Mouse (Mus musculus): ENCODE measurements around the gene Naa80. TPM values are rescaled to one million over a fixed set of nuclear protein-coding genes. Genes with fewer than 3 reads are reported as not detected.

Naa80 gene
- polyA plus RNA-seq, 1 experiment from 2014 or later, result 19.3 TPM

DNA sequence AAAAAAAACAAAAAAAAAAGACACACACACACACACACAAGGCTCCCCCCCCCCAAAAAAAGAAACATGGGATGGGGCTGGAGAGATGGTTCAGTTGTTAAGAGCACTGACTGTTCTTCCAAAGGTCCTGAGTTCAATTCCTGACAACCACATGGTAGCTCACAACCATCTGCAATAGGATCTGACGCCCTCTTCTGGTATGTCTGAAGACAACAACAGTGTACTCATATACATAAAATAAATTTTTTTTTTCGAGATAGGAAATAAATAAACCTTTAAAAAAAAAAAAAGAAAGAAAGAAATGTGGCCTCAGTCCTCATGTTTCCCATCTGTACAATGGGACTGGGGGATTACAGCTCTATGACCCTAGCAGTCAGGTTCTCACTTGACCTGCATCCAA, 38.8 kb downstream of the Naa80 start:
- Histone ChIP-seq H3K36me3 (peaks cover 75% of the 10 kb centered on the region), H3K4me3 (replicated peaks) (no peak overlapping the region), H3K4me2 (no peak overlapping the region), H3K9me3 (replicated peaks) (no peaks in the 10 kb centered on the region), H3K27ac (peak overlapping the region; percentile 89; the same call in 1 of the 2 replicates), H3K4me1 (peaks cover 47% of the 10 kb centered on the region), H3K9ac (no peak overlapping the region), H3K27me3 (no peaks in the 10 kb centered on the region)
- WGBS, result 85% methylated on average over 2 of the region's 2 CpGs
- ATAC-seq (replicated peaks; ENCODE audit: low FRiP score), result no peak

DNA sequence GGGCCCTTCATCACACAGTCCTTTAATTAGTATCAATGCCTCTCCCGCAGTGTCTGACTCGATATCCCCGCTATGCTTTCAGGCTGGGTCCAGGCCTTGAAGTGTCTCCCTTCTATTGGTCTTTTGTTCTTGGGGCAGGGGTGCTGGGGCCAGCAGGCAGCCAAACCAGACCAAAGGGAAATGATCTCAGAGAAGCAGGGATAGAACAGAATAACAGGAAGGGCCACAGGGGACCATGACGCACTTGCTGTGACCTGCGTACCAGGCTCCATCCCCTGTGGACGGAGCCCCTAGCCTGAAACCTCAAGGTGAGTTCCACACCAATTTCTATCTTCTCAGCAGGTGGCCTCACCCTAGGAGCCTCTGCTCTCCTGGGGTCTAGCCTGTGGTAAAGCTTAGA, 39.4 kb downstream of the Naa80 start:
- no peak for ATAC-seq (replicated peaks; ENCODE audit: low FRiP score)
- WGBS, result 85% methylated on average over 6 of the region's 6 CpGs
- Histone ChIP-seq H3K4me2 (no peak overlapping the region), H3K36me3 (peaks cover 81% of the 10 kb centered on the region), H3K9me3 (replicated peaks) (no peaks in the 10 kb centered on the region), H3K27ac (peak overlapping the region; percentile 89), H3K4me1 (peaks cover 42% of the 10 kb centered on the region), H3K27me3 (no peaks in the 10 kb centered on the region), H3K4me3 (replicated peaks) (no peak overlapping the region), H3K9ac (no peak overlapping the region)

DNA sequence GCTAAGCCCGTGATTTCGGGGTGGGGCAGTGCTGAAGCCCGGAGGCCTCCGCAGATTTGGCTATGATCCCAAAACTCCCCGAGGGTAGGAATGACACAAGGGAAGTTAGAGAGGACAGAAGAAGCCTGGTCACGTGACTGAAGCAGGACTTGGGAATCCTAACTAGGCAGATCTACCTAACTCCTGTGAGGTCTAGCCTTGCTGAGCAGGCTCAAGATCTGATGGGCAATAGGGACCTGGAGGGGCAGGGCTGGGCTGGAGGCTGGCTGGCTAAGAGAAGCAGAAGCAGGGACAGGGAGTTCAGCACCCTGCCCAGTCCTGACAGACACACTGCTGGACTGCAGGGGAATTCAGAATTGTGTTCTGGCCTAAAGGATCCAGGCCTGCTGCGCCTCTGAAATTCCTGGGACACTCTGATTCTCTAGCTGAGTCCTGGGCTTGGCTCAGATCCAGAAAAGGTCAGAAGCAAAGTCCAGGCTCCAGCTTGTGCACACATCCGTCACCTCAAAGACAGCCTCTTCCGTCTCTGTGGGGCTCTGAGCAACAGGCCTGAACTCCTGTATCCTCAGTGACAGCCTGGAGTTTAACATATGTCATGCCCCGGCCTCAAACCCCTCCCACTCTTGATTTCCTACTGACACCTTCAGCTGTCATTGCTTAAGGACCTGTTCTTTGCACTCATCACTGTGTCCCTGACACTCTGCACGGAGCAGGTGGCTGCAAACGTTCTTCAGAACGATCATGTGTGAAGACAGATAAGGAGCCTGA, 40.3 kb downstream of the Naa80 start:
- ATAC-seq (replicated peaks; ENCODE audit: low FRiP score), result peak; percentile 71
- Histone ChIP-seq H3K36me3 (peaks cover 78% of the 10 kb centered on the region), H3K4me2 (no peak overlapping the region), H3K4me3 (replicated peaks) (no peak overlapping the region), H3K9me3 (replicated peaks) (no peaks in the 10 kb centered on the region), H3K27ac (peak overlapping the region; percentile 89), H3K27me3 (no peaks in the 10 kb centered on the region), H3K4me1 (peaks cover 42% of the 10 kb centered on the region), H3K9ac (no peak overlapping the region)
- 41% methylated on average over 13 of the region's 13 CpGs for WGBS

DNA sequence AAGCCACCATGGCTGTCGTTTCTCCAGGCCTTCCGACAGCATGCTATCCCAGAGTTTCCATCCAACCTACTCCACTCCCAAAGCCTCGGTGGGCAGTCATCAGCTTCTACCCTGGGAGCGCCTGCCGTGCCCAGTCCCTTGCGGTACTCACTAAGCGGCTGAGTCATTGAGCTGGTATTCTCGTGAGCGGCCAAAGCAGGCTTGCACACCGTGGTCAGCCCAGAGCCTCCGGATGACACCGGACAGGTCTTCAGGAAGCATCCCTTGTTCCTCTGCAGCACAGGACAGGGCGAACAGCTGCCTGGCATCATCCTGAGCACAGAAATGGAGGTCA, 40.8 kb downstream of the Naa80 start:
- Histone ChIP-seq H3K4me1 (peaks cover 44% of the 10 kb centered on the region), H3K27me3 (no peaks in the 10 kb centered on the region), H3K36me3 (peaks cover 76% of the 10 kb centered on the region), H3K9me3 (replicated peaks) (no peaks in the 10 kb centered on the region), H3K27ac (peak overlapping the region; percentile 89), H3K4me2 (no peak overlapping the region), H3K9ac (no peak overlapping the region), H3K4me3 (replicated peaks) (no peak overlapping the region)
- ATAC-seq (replicated peaks; ENCODE audit: low FRiP score), result 0 out of 2 replicates have a peak, but pooled peaks have one; percentile 9
- WGBS, result 71% methylated on average over 13 of the region's 13 CpGs

DNA sequence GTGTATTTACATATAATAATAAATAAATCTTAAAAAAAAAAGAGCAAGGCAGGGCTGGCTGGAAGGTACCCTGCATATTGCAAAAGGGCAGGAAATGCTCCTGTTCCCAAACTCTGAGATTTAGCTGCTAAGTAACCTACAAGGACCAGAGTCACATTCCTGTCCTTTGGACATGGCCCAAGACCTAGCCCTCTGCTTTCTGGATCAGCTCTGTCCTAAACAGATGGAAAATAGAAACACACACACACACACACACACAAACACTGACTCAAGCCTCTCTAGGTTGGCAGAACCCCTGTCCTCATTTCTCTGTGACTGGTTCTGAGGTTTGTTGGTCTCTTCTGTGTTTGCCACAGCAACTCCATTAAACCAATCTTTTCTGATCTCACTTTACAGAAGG, 42.3 kb downstream of the Naa80 start:
- Histone ChIP-seq H3K9me3 (replicated peaks) (no peaks in the 10 kb centered on the region), H3K27ac (peak overlapping the region; percentile 11; the same call in 1 of the 2 replicates), H3K27me3 (no peaks in the 10 kb centered on the region), H3K36me3 (peaks cover 74% of the 10 kb centered on the region), H3K4me1 (peaks cover 54% of the 10 kb centered on the region), H3K9ac (no peak overlapping the region), H3K4me3 (replicated peaks) (no peak overlapping the region), H3K4me2 (no peak overlapping the region)
- no peak for ATAC-seq (replicated peaks; ENCODE audit: low FRiP score)

DNA sequence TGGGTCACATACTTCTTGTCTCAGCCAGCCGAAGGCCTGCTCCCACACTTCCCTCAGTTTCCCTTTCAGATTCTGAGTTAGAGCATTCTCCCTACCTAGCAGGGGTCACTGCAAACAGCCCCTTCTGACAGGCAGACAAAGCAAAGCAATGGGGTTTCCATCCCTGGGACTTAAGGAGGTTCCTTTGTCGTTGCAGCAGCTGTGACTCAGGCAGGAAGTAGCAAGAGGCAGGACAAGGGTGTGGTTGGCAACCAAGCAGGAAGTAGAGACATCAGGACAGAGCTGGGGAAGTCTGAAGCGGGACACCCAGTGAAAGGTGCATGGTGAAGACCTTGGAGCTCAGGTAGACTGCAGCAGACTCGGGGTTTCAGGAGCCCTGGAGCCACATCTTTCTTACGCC, 45.9 kb downstream of the Naa80 start:
- ATAC-seq (replicated peaks; ENCODE audit: low FRiP score), result no peak
- Histone ChIP-seq H3K4me2 (no peak overlapping the region), H3K9ac (no peak overlapping the region), H3K4me3 (replicated peaks) (no peak overlapping the region), H3K4me1 (peaks cover 73% of the 10 kb centered on the region), H3K36me3 (peaks cover 45% of the 10 kb centered on the region), H3K27me3 (no peaks in the 10 kb centered on the region), H3K27ac (peak overlapping the region; percentile 72), H3K9me3 (replicated peaks) (no peaks in the 10 kb centered on the region)
- WGBS, result 76% methylated on average over 5 of the region's 5 CpGs

DNA sequence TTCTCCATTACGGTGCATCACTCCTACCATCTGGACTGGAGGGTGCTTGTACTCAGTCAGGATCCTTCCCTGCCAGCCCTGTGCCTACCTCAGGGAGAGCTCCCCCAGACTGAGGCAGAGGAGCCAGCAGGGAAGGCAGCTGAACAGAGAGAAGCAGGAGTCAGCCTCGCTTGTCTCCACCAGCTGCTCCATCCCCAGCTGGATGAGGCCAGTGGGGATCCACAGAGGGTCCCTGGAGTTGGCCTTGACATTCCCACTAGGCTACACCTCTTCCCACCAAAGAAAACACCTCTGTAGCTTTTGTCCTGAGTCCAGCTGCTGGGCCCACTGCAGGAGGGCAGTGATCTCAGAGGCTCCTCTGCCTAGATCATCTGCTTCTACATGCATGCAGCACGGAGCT, 46.3 kb downstream of the Naa80 start:
- no peaks in the 10 kb centered on the region for H3K9me3 ChIP-seq (replicated peaks)
- H3K4me2 ChIP-seq, result no peak overlapping the region
- ATAC-seq (replicated peaks; ENCODE audit: low FRiP score), result no peak
- H3K4me1 ChIP-seq, result peaks cover 73% of the 10 kb centered on the region
- no peak overlapping the region for H3K9ac ChIP-seq
- no peak overlapping the region for H3K4me3 ChIP-seq (replicated peaks)
- WGBS, result 86% methylated on average over 3 of the region's 3 CpGs
- H3K27ac ChIP-seq, result peak overlapping the region; percentile 63
- H3K36me3 ChIP-seq, result peaks cover 40% of the 10 kb centered on the region
- no peaks in the 10 kb centered on the region for H3K27me3 ChIP-seq

DNA sequence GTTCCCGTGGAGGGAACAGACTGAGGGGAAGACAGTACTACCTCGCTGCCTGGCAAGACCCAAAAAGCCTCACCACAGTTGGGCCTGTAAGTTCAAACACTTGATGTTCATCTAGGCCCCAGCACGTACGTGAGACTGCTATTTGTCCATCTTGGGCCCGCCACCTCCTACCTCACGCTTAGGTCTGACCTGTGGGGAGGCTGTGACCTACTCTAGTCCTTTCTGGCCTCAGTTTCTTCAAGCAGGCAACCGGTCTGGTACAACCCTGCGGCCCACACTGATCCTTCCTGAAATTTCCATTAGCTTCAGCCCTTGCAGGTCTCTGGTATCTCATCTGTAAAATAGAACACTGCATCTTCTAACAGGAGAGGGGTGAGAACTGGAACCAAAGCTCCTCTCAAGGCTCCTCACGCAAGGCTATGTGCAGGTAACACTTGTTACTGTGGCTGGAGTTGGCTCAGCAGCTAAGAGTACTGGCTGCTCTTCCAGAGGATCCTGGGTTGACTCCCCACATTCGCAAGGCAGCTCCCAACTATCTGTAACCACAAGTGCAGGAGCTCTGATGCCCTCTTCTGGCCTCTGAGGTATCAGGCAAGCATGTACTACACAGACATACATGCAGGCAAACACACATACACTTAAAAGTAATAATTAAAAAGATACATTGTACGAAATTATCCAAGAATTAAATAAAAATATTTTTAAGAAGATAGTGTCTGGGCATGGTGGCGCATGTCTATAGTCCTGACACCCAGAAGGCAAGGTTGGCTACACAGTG, 46.9 kb downstream of the Naa80 start:
- H3K9me3 ChIP-seq (replicated peaks), result no peaks in the 10 kb centered on the region
- peaks cover 35% of the 10 kb centered on the region for H3K36me3 ChIP-seq
- 0 out of 2 replicates have a peak overlapping the region, but pooled peaks have one; percentile 96 for H3K4me2 ChIP-seq
- 89% methylated on average over 12 of the region's 12 CpGs for WGBS
- ATAC-seq (replicated peaks; ENCODE audit: low FRiP score), result no peak
- H3K4me1 ChIP-seq, result peaks cover 73% of the 10 kb centered on the region
- H3K27ac ChIP-seq, result peak overlapping the region; percentile 92
- H3K27me3 ChIP-seq, result no peaks in the 10 kb centered on the region
- no peak overlapping the region for H3K4me3 ChIP-seq (replicated peaks)
- no peak overlapping the region for H3K9ac ChIP-seq

DNA sequence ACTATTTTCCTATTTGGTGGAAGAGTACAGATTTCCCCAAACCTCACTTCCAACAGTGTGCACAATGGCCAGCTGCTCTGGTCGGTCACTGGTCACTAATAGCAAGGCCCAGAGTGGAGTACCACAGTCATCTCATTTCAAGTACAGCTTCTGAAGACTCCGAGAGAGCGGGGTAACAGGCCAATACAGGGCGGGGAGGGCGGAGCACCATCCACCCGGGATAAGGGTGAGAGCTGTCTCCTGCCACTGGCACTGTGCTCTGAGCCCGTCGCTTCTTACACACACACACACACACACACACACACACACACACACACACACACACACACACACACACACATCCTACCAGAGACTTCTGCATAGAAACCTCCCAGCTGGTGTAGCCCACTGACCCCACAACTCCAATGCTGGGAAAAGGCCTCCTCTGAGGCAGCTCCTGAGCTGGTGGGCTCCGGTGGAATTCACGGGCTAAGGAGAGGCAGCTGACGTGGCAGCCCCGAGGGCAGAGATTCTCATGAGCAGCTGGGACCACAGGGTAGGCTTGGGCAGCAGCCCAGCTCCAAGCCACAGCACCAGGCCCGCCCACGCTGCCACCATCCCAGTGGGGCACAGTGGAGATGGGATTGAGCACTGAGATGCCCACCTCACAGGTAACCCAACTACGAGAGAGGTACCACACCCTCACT, 47.6 kb downstream of the Naa80 start:
- H3K27me3 ChIP-seq, result no peaks in the 10 kb centered on the region
- 0 out of 2 replicates have a peak, but pooled peaks have one; percentile 0 for ATAC-seq (replicated peaks; ENCODE audit: low FRiP score)

DNA sequence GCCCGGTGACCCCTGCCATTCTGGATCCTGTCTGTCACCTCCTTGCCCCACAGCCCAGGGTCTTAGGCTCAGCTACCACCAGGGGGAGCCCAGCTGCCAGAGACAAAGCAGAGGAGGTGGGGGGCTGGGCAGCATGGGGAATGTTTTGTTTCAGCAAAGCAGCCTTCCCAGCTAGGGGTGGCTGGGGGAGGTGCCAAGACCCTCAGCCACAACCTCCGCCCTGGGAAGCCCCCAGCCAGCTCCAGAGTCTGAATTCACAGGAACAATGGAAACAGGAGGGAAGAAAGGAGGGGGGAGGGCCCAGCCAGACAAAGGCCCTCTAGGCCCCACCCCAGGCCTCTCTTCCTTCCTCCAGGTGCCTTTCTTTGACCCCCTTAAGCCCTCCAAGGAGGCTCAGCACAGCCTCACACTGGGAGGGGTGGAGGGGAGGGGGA, 48.2 kb downstream of the Naa80 start:
- peaks cover 40% of the 10 kb centered on the region for H3K36me3 ChIP-seq
- no peaks in the 10 kb centered on the region for H3K27me3 ChIP-seq
- 5% methylated on average over 2 of the region's 2 CpGs for WGBS
- peak; percentile 70 for ATAC-seq (replicated peaks; ENCODE audit: low FRiP score)
- peak overlapping the region; percentile 37 for H3K9ac ChIP-seq
- H3K4me2 ChIP-seq, result peak overlapping the region; percentile 96
- 0 out of 2 replicates have a peak overlapping the region, but pooled peaks have one; percentile 6 for H3K4me3 ChIP-seq (replicated peaks)
- peaks cover 78% of the 10 kb centered on the region for H3K4me1 ChIP-seq
- H3K27ac ChIP-seq, result peak overlapping the region; percentile 92
- no peaks in the 10 kb centered on the region for H3K9me3 ChIP-seq (replicated peaks)

More for the DNA sequence above, 47.6 kb downstream of the Naa80 start:
- H3K9me3 ChIP-seq (replicated peaks), result no peaks in the 10 kb centered on the region
- peaks cover 36% of the 10 kb centered on the region for H3K36me3 ChIP-seq
- H3K4me2 ChIP-seq, result peak overlapping the region; percentile 96
- WGBS, result 41% methylated on average over 14 of the region's 15 CpGs
- H3K4me3 ChIP-seq (replicated peaks), result 0 out of 2 replicates have a peak overlapping the region, but pooled peaks have one; percentile 6
- peaks cover 74% of the 10 kb centered on the region for H3K4me1 ChIP-seq
- H3K9ac ChIP-seq, result peak overlapping the region; percentile 5
- H3K27ac ChIP-seq, result peak overlapping the region; percentile 92

DNA sequence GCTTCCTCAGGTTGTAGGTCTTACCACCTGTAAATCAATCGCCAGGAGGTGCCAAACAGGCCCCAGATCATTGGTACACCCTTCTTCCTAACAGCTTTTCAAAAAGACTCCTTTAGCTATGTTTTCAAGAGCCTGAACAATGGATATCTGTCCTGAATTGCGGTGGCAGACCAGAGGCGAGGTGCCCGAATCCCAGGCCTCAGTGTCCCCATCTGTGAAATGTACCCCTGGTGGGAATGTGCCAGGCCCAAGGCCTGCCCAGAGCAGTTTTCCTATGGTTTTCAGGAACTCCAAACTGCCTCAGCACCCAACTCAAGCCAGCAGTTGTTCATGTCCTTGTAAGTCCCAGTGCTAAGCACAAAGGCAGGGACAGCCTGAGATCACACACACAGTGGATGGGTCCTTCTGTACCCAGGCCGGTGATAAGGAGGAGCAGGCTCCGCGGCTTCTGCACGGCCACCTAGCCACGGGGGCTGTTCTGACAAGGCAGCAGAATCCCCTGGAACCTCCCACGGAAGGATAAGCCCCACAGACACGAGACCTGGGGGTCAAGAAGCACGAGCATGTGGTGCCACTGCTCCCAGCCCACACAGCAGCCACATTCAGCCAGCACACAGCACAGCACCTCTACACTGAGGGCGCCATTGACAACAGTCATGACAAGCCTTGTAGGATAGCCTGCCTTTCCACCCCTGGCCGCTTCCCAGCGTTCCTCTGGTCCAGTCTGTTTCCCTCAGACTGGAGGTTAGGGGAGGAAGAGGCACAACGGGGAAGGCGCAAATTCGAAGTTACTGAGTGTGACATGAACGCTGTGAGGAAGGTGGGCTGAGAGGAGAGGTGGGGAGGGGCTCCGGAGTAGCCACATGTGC, 48.9 kb downstream of the Naa80 start:
- Histone ChIP-seq H3K27me3 (no peaks in the 10 kb centered on the region), H3K9me3 (replicated peaks) (no peaks in the 10 kb centered on the region), H3K4me2 (peak overlapping the region; percentile 96), H3K27ac (peak overlapping the region; percentile 92), H3K9ac (peak overlapping the region; percentile 37), H3K4me1 (peaks cover 86% of the 10 kb centered on the region), H3K36me3 (peaks cover 33% of the 10 kb centered on the region), H3K4me3 (replicated peaks) (0 out of 2 replicates have a peak overlapping the region, but pooled peaks have one; percentile 11)
- no peak for ATAC-seq (replicated peaks; ENCODE audit: low FRiP score)
- 33% methylated on average over 20 of the region's 20 CpGs for WGBS
